Mouse (Mus musculus): ENCODE data around the gene Bicdl2. TPM values are rescaled to one million over a fixed set of nuclear protein-coding genes. Genes with fewer than 3 reads are reported as not detected.

Bicdl2 gene
- polyA plus RNA-seq, 1 experiment from 2014 or later: 0.29 TPM

DNA sequence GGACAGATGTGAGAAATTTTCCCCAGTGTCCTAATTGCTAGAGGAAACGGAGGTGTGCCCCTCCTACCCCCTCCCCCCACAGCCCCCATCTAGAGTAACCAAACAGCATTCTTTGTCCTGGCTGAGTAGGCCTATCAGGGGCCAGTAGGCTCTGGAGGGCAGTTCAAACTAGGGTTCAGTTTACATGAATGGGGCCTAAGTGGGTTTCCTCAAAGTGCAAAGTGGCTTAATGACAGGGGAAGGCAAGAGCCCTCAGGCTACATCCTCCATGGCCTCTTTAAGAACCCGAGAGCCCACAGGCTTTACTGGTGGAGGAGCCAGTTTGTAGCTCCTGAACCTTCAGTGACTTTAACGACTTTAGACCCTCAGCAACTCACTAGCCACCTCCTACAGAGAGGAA, 35.5 kb downstream of the Bicdl2 start:
- Histone ChIP-seq H3K4me2 (ENCODE audit: low read depth, low read length) (no peak overlapping the region), H3K27ac (ENCODE audit: low read depth, low read length) (no peak overlapping the region), H3K9ac (replicated peaks; ENCODE audit: low read depth, low read length) (no peak overlapping the region), H3K4me1 (ENCODE audit: control insufficient read depth, insufficient read depth, low read length) (no peaks in the 10 kb centered on the region), H3K9me3 (ENCODE audit: control insufficient read depth, low read length) (no peaks in the 10 kb centered on the region), H3K4me3 (ENCODE audit: low read depth, low read length) (no peak overlapping the region), H3K27me3 (ENCODE audit: control insufficient read depth, insufficient read depth, low read length) (peaks cover 9% of the 10 kb centered on the region), H3K36me3 (ENCODE audit: control insufficient read depth, insufficient read depth, low read length) (no peaks in the 10 kb centered on the region)
- no peak for ATAC-seq (ENCODE audit: low read depth)
- WGBS: 13% methylated on average over 3 of the region's 3 CpGs

- Histone ChIP-seq H3K4me1 (ENCODE audit: control insufficient read depth, insufficient read depth, low read length) (no peaks in the 10 kb centered on the region), H3K4me3 (ENCODE audit: low read depth, low read length) (peak overlapping the region; percentile 66), H3K36me3 (ENCODE audit: control insufficient read depth, insufficient read depth, low read length) (no peaks in the 10 kb centered on the region), H3K9ac (replicated peaks; ENCODE audit: low read depth, low read length) (peak overlapping the region; percentile 63), H3K27ac (ENCODE audit: low read depth, low read length) (peak overlapping the region; percentile 52; the same call in 1 of the 2 replicates), H3K4me2 (ENCODE audit: low read depth, low read length) (peak overlapping the region; percentile 91), H3K9me3 (ENCODE audit: control insufficient read depth, low read length) (no peaks in the 10 kb centered on the region), H3K27me3 (ENCODE audit: control insufficient read depth, insufficient read depth, low read length) (peaks cover 9% of the 10 kb centered on the region)
- under 1% methylated on average over 62 of the region's 101 CpGs for WGBS
- peak; percentile 70 for ATAC-seq (ENCODE audit: low read depth)
Measured at GRCm38 (mm10) chr17:23699131-23700077, 39.1 kb downstream of the Bicdl2 start.

DNA sequence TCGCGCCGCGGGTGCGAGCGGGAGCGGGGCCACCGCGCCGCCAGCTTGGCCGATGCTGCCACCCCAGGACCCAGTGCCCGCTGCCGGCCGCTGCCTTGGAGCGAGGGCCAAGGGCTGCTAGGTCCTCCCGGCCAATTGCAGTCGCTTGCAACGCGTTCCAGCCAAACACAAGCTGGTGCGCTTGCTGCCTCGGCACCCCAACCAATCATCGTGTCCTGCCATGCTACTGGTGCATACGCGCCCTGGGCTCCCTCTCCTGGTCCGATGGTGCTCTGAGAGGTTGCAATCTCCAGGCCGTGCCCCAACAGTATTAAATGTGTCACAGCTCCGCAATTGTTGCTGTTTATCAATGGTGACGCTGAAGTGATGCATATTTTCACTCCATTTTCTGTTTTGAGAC, 39.8 kb downstream of the Bicdl2 start:
- peak overlapping the region; percentile 63 for H3K9ac ChIP-seq (replicated peaks; ENCODE audit: low read depth, low read length)
- peak; percentile 97 for ATAC-seq (ENCODE audit: low read depth)
- no peaks in the 10 kb centered on the region for H3K36me3 ChIP-seq (ENCODE audit: control insufficient read depth, insufficient read depth, low read length)
- H3K4me1 ChIP-seq (ENCODE audit: control insufficient read depth, insufficient read depth, low read length): no peaks in the 10 kb centered on the region
- H3K27ac ChIP-seq (ENCODE audit: low read depth, low read length): peak overlapping the region; percentile 52; the same call in 1 of the 2 replicates
- H3K4me2 ChIP-seq (ENCODE audit: low read depth, low read length): peak overlapping the region; percentile 91
- peak overlapping the region; percentile 66 for H3K4me3 ChIP-seq (ENCODE audit: low read depth, low read length)
- peaks cover 9% of the 10 kb centered on the region for H3K27me3 ChIP-seq (ENCODE audit: control insufficient read depth, insufficient read depth, low read length)
- 0% methylated on average over 28 of the region's 28 CpGs for WGBS
- no peaks in the 10 kb centered on the region for H3K9me3 ChIP-seq (ENCODE audit: control insufficient read depth, low read length)

GRCm38 (mm10) chr17:23703301-23703700, 43.0 kb downstream of the Bicdl2 start:
- no peaks in the 10 kb centered on the region for H3K9me3 ChIP-seq (ENCODE audit: control insufficient read depth, low read length)
- H3K9ac ChIP-seq (replicated peaks; ENCODE audit: low read depth, low read length): no peak overlapping the region
- peaks cover 4% of the 10 kb centered on the region for H3K27me3 ChIP-seq (ENCODE audit: control insufficient read depth, insufficient read depth, low read length)
- ATAC-seq (ENCODE audit: low read depth): no peak
- 88% methylated on average over 9 of the region's 9 CpGs for whole genome bisulfite sequencing
- no peak overlapping the region for H3K4me2 ChIP-seq (ENCODE audit: low read depth, low read length)
- no peaks in the 10 kb centered on the region for H3K4me1 ChIP-seq (ENCODE audit: control insufficient read depth, insufficient read depth, low read length)
- no peak overlapping the region for H3K4me3 ChIP-seq (ENCODE audit: low read depth, low read length)
- H3K27ac ChIP-seq (ENCODE audit: low read depth, low read length): no peak overlapping the region
- no peaks in the 10 kb centered on the region for H3K36me3 ChIP-seq (ENCODE audit: control insufficient read depth, insufficient read depth, low read length)

GRCm38 (mm10) chr17:23704741-23705140, 44.4 kb downstream of the Bicdl2 start:
- Histone ChIP-seq H3K9ac (replicated peaks; ENCODE audit: low read depth, low read length) (no peak overlapping the region), H3K4me1 (ENCODE audit: control insufficient read depth, insufficient read depth, low read length) (no peaks in the 10 kb centered on the region), H3K27ac (ENCODE audit: low read depth, low read length) (no peak overlapping the region), H3K36me3 (ENCODE audit: control insufficient read depth, insufficient read depth, low read length) (no peaks in the 10 kb centered on the region), H3K4me3 (ENCODE audit: low read depth, low read length) (no peak overlapping the region), H3K27me3 (ENCODE audit: control insufficient read depth, insufficient read depth, low read length) (no peaks in the 10 kb centered on the region), H3K4me2 (ENCODE audit: low read depth, low read length) (no peak overlapping the region), H3K9me3 (ENCODE audit: control insufficient read depth, low read length) (no peaks in the 10 kb centered on the region)
- no peak for ATAC-seq (ENCODE audit: low read depth)
- 35% methylated on average over 7 of the region's 7 CpGs for WGBS

DNA sequence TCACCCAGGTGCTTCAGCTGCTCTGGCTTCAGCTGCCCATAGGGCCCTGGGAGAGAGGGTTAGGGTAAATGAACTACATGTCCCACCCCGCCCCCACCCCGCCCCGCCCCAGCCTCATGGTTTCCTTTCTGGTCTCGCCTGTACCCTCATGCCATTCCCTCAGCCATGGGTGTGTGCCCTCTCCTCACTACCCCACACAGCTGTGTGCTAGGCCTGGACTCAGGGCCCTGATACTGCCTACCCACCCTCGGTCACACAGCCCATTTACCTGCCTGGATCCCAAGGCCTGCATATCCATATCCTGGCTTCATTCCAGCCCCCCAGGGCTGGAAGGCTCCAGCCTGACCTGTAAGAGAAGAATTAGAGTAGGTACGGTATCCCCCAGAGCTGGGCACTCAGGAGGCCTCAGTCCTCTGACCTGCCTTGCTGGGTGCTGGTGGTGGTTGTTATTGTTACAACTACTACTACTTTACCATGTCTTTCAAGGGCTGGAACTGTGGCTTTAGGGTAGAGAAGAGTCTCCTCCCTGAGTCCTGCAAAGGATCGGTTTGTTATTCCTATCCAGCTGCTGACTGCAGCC, 45.3 kb downstream of the Bicdl2 start:
- Histone ChIP-seq H3K27ac (ENCODE audit: low read depth, low read length) (no peak overlapping the region), H3K4me2 (ENCODE audit: low read depth, low read length) (no peak overlapping the region), H3K4me3 (ENCODE audit: low read depth, low read length) (no peak overlapping the region), H3K9me3 (ENCODE audit: control insufficient read depth, low read length) (no peaks in the 10 kb centered on the region), H3K36me3 (ENCODE audit: control insufficient read depth, insufficient read depth, low read length) (no peaks in the 10 kb centered on the region), H3K27me3 (ENCODE audit: control insufficient read depth, insufficient read depth, low read length) (no peaks in the 10 kb centered on the region), H3K9ac (replicated peaks; ENCODE audit: low read depth, low read length) (no peak overlapping the region), H3K4me1 (ENCODE audit: control insufficient read depth, insufficient read depth, low read length) (no peaks in the 10 kb centered on the region)
- ATAC-seq (ENCODE audit: low read depth): no peak
- 79% methylated on average over 7 of the region's 7 CpGs for WGBS

- Histone ChIP-seq H3K4me3 (ENCODE audit: low read depth, low read length) (no peak overlapping the region), H3K4me1 (ENCODE audit: control insufficient read depth, insufficient read depth, low read length) (no peaks in the 10 kb centered on the region), H3K9ac (replicated peaks; ENCODE audit: low read depth, low read length) (no peak overlapping the region), H3K9me3 (ENCODE audit: control insufficient read depth, low read length) (no peaks in the 10 kb centered on the region), H3K27ac (ENCODE audit: low read depth, low read length) (no peak overlapping the region), H3K27me3 (ENCODE audit: control insufficient read depth, insufficient read depth, low read length) (no peaks in the 10 kb centered on the region), H3K36me3 (ENCODE audit: control insufficient read depth, insufficient read depth, low read length) (no peaks in the 10 kb centered on the region), H3K4me2 (ENCODE audit: low read depth, low read length) (no peak overlapping the region)
- WGBS: 0% methylated on average over 3 of the region's 3 CpGs
- peak; percentile 72; the same call in 1 of the 2 replicates for ATAC-seq (ENCODE audit: low read depth)
Measured at GRCm38 (mm10) chr17:23706212-23706611, 45.9 kb downstream of the Bicdl2 start.

DNA sequence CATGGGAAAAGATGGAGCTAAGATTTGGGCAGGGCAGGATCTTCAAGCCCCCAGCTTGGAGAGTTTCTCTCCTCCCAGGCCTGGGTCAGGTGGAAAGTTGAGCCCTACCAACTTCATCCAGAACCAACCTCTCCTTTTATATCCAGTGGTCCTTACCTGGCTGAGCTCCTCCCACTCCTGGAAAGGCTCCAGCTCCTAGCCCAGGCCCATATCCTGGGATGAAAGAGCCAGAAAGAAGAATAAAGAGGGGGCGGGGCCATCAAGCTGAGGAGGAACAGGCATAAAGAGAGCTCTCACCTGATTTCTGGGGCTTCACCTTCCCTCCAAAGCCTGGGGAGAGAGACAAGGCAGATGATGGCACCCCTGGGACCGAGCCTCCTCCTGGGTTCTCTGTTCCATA, 56.7 kb downstream of the Bicdl2 start:
- H3K9me3 ChIP-seq (ENCODE audit: control insufficient read depth, low read length): no peaks in the 10 kb centered on the region

More for the DNA sequence above, 56.7 kb downstream of the Bicdl2 start:
- H3K4me3 ChIP-seq (ENCODE audit: low read depth, low read length): no peak overlapping the region
- ATAC-seq (ENCODE audit: low read depth): no peak
- H3K4me2 ChIP-seq (ENCODE audit: low read depth, low read length): no peak overlapping the region
- no peaks in the 10 kb centered on the region for H3K27me3 ChIP-seq (ENCODE audit: control insufficient read depth, insufficient read depth, low read length)
- no peak overlapping the region for H3K9ac ChIP-seq (replicated peaks; ENCODE audit: low read depth, low read length)
- H3K36me3 ChIP-seq (ENCODE audit: control insufficient read depth, insufficient read depth, low read length): no peaks in the 10 kb centered on the region
- H3K27ac ChIP-seq (ENCODE audit: low read depth, low read length): no peak overlapping the region
- 61% methylated on average over 2 of the region's 2 CpGs for WGBS
- H3K4me1 ChIP-seq (ENCODE audit: control insufficient read depth, insufficient read depth, low read length): no peaks in the 10 kb centered on the region

All from neural tube, embryonic 14.5 days (tissue).